Mouse (Mus musculus): ENCODE results near the gene Hoxc11. TPM values are rescaled to one million over a fixed set of nuclear protein-coding genes. Genes with fewer than 3 reads are reported as not detected.

The Hoxc11 gene
- not detected for polyA plus RNA-seq (2017; shearing (Covaris generic))

GRCm38 (mm10) chr15:102954192-102955006 lies at the start of gene Hoxc11:
Gene Hoxc11 (plus strand): TSS chr15:102954427.

GRCm38 (mm10) chr15:102921053-102922011 lies 32.9 kb upstream of the Hoxc11 start, which contains the start of gene Hoxc13:
Gene Hoxc13 (plus strand): TSS chr15:102921103.

GRCm38 (mm10) chr15:102936279-102936972 lies 17.8 kb upstream of the Hoxc11 start, which contains the start of gene Hoxc12:
Gene Hoxc12 (plus strand): TSS chr15:102936757.

GRCm38 (mm10) chr15:102966776-102967311 lies 12.6 kb downstream of the Hoxc11 start, which contains the start of gene Hoxc10:
Gene Hoxc10 (plus strand): TSS chr15:102966796.

GRCm38 (mm10) chr15:102967312-102967510 lies 13.0 kb downstream of the Hoxc11 start, which contains the start of gene Hoxc5:
Gene Hoxc5 (plus strand): TSS chr15:102967443.

GRCm38 (mm10) chr15:102976171-102976570 lies 21.9 kb downstream of the Hoxc11 start, which contains the start of gene Hoxc9:
Gene Hoxc9 (plus strand): TSS chr15:102976439.

GRCm38 (mm10) chr15:102990461-102991397 lies 36.5 kb downstream of the Hoxc11 start, which contains the start of gene Hoxc8:
Gene Hoxc8 (plus strand): TSS chr15:102990607.

GRCm38 (mm10) chr15:102997939-102998355 lies 43.7 kb downstream of the Hoxc11 start, which contains the start of gene Hoxc6:
Gene Hoxc6 (plus strand): TSS chr15:102998257.

Other genes starting within 250 kb of the Hoxc11 start
- gene Calcoco1, start 232.2 kb upstream of the Hoxc11 start, polyA plus RNA-seq (2017; shearing (Covaris generic)), result 46.7 TPM
- not detected for gene Hoxc13, start 33.3 kb upstream of the Hoxc11 start, polyA plus RNA-seq (2017; shearing (Covaris generic))
- gene Hoxc12, start 17.7 kb upstream of the Hoxc11 start, polyA plus RNA-seq (2017; shearing (Covaris generic)), result not detected
- gene Hoxc10, start 12.4 kb downstream of the Hoxc11 start, polyA plus RNA-seq (2017; shearing (Covaris generic)), result not detected
- not detected for gene Hoxc5, start 13.0 kb downstream of the Hoxc11 start, polyA plus RNA-seq (2017; shearing (Covaris generic))
- 0.08 TPM for gene Hoxc9, start 22.0 kb downstream of the Hoxc11 start, polyA plus RNA-seq (2017; shearing (Covaris generic))
- gene Hoxc8, start 36.2 kb downstream of the Hoxc11 start, polyA plus RNA-seq (2017; shearing (Covaris generic)), result 0.12 TPM
- not detected for gene Hoxc6, start 43.8 kb downstream of the Hoxc11 start, polyA plus RNA-seq (2017; shearing (Covaris generic))
- not detected for gene Hoxc4, start 64.5 kb downstream of the Hoxc11 start, polyA plus RNA-seq (2017; shearing (Covaris generic))
- 9.8 TPM for gene Smug1, start 212.7 kb downstream of the Hoxc11 start, polyA plus RNA-seq (2017; shearing (Covaris generic))